Mouse (Mus musculus): ENCODE measurements around the gene Got2. TPM values are rescaled to one million over a fixed set of nuclear protein-coding genes. Genes with fewer than 3 reads are reported as not detected.

The Got2 gene
- total RNA-seq, 2 experiments from 2014 or later = 342 to 564 TPM

DNA sequence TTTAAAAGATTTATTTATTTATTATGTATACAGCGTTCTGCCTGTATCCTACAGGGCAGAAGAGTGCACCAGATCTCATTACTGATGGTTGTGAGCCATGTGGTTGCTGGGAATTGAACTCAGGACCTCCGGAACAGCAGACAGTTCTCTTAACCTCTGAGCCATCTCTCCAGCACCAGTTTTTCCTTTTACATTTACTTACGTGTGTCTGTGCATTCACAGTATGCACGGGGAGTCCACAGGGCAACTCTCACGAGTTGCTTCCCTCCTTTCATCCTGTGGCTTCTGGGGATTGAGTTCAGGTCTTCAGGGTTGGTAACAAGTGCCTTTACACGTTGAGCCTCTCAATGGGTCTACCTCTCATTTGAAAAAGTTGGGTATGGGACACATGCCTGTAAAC, 34.2 kb downstream of the Got2 start:
- no peak for TF ChIP-seq CTCF (IDR thresholded peaks at IDR 0.05)
- Histone ChIP-seq H3K27ac (no peak overlapping the region), H3K4me3 (no peak overlapping the region)
- intact Hi-C loops (cut with DNase I) = no loop called here
- no peak for DNase-seq

DNA sequence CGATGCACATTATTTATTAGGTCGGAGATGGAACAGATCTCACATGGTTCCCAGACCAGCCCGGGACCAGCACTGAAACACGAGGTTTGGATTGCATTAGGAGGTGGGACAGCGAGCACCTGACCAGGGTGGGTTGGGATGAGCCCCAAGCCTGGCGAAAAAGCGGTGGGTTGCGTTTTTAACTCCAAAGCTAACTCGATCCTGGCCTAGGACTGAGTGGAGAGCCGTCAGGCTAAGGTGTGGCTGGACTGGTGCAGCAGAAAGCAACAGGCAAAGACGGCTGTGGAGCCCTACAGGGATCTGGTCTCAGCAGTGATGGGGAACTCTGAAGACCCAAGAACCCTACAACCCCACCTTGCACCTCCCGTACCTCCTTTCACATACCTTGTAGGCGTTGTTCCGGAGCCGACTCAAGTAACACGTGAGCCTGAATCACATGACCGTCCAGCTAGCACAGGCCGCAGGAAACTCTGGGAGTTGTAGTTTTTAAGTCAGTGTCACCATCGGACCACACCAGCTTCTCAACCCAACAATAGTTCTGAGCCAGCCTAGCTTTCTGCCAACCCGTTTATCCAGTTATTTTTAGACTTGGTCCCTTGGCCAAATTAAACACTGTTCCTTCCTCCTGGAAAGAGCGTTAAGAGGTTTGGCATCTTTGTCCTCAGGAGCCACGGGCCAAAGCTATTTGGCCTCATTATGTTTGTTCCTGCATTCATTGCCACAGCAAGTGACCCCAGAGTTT, 35.1 kb downstream of the Got2 start, which contains the start of gene Slc38a7:
Gene Slc38a7, minus strand, starts transcription at position 438 of the 742 bp plus-strand sequence.
- no peak for TF ChIP-seq CTCF (IDR thresholded peaks at IDR 0.05)
- H3K27ac ChIP-seq = peak within 1 kb of the TSS; percentile 88

DNA sequence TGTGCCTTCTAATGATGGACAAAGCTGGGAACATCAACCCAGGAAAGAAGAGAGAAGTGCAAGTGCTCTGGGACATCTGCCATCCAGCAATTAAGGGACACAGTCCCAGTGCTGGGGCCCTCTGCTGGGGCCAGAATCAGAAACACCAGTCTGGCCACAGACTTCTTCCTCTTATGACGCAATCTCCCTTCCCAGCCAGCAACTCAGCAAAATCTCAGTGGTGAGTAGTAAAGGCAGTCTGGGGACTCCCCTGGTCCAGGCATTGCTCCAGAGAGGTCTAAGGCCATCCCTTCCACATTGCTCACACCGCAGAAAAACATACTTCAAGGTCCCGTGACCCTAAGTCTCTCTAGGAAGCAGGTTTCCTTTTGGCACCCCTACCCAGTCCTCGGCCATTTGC, 36.1 kb downstream of the Got2 start:
- TF ChIP-seq CTCF (IDR thresholded peaks at IDR 0.05) = no peak
- peak; percentile 46 for DNase-seq
- intact Hi-C loops (cut with DNase I) = no loop called here
- peak overlapping the region; percentile 90 for H3K4me3 ChIP-seq
- H3K27ac ChIP-seq = peak overlapping the region; percentile 88

More for the DNA sequence above, 35.1 kb downstream of the Got2 start, which contains the start of gene Slc38a7:
- DNase-seq = peak; percentile 76
- intact Hi-C loops (cut with DNase I) = no loop called here
- H3K4me3 ChIP-seq = peak within 1 kb of the TSS; percentile 90

DNA sequence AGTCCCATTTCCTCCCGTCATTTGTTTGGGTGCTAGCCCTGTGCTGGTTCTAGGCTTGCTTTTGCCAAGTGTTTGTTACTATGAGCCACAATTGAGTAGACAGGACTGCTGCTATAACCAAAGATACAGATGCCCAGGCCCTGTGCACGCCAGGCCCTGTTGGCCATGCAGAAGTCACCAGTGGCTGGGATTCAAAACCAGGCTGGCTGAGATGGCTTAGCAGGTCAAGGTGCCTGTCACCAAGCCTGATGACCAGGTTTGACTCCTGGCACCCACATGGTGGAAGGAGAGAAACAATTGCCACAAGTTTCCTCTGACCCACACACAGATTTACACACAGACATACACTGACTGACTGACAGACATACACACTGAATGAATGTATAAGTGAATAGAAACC, 38.0 kb downstream of the Got2 start:
- no peak overlapping the region for H3K4me3 ChIP-seq
- H3K27ac ChIP-seq = no peak overlapping the region
- intact Hi-C loops (cut with DNase I) = no loop called here
- TF ChIP-seq CTCF (IDR thresholded peaks at IDR 0.05) = no peak
- DNase-seq = no peak

DNA sequence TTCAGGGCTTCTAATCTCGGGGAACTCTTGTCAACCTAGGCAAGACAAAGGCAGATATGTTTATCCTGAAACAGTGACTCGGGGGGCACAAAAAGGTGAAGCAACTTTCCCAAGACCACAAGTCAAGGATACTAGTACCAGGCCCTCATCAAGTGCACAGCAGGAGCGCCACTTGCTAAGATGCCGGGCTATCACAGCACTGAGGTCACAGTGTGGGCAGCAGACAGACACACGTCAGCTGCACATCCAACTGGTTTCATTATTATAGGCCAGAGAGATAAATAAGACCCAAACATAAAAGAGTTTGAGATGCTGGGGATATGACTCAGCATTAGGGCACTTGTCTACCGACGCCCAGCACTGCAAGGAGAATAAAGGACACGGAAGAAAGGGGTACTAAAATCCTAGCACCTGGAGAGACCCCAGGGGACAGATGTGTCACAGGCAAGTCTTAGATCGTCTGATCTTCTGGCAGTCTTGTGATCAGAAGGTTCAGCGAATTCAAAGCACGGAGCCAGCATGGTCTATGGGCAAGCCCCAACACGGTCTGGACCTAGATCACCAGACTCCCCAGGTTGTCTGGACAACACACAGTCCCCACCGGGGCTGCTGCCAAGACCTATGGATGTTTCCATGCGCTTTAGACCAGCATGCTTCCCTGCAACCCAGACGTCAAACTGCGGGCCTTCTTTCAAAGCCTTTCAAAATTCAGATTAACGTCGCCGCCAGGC, 39.4 kb downstream of the Got2 start:
- TF ChIP-seq CTCF (IDR thresholded peaks at IDR 0.05) = no peak
- Histone ChIP-seq H3K27ac (no peak overlapping the region), H3K4me3 (no peak overlapping the region)
- intact Hi-C loops (cut with DNase I) = no loop called here
- DNase-seq = no peak

DNA sequence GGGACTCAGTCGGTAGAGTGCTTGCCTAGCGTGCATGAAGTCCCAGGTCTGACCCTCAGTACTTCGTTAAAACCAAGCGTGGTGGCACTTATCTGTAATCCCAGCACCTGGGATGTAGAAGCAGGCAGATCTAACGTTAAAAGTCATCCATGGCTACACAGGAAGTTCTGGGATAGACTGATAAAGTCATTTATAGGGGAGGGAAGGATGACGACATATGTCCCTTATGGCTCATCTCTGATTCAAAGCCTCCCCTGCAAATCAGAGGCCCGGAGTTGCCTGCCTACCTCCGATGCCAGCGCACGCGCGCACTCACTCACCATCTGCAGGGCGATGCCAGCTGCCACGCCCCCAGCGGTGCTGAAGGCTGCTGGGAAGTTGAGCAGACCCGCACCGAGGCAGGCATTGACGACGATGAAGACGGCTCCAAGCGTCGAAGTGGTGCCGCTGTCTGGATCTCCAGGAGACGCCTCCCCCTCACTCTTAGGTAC, 40.2 kb downstream of the Got2 start:
- Histone ChIP-seq H3K4me3 (no peak overlapping the region), H3K27ac (no peak overlapping the region)
- TF ChIP-seq CTCF (IDR thresholded peaks at IDR 0.05) = no peak
- no peak for DNase-seq
- intact Hi-C loops (cut with DNase I) = no loop called here

DNA sequence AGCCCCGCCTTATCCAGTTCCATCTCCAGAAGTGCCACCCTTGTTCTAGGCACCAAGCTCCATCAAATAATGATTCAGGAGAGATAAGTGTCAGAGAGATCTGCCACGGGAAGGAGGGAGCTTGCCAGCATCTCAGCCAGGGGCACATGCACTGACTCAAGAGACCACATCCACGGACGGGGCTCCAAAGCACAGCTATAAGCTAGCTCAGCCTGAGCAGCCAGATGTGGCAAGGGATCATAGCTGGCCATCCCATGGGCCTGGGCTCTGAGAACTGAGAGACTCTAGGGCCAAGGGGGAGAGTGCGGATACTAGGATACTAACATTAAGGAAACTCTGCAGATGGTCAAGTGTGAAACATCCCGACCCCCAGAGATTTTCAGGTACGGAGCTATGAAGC, 43.3 kb downstream of the Got2 start:
- TF ChIP-seq CTCF (IDR thresholded peaks at IDR 0.05) = no peak
- Histone ChIP-seq H3K4me3 (no peak overlapping the region), H3K27ac (no peak overlapping the region)
- intact Hi-C loops (cut with DNase I) = no loop called here
- DNase-seq = no peak

DNA sequence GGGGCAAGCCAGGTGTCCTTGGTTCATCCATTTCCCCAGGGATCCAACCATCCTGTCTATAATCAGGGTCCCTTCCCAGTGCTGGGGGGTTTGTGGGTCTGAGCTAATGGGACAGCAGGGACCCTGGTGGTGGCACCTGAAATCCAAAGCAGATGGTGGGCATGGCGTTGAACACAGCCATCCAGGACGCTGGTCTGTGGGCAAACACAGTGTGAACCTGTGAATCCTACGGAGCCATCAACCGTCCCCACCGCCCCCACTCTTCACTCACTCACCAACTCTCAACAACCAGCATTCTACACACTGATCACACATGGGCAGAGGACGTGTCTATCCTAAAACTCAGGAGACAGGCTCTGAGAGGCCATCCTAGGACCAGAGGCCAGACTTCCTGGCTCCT, 44.4 kb downstream of the Got2 start:
- Histone ChIP-seq H3K4me3 (no peak overlapping the region), H3K27ac (no peak overlapping the region)
- intact Hi-C loops (cut with DNase I) = no loop called here
- DNase-seq = no peak
- no peak for TF ChIP-seq CTCF (IDR thresholded peaks at IDR 0.05)

DNA sequence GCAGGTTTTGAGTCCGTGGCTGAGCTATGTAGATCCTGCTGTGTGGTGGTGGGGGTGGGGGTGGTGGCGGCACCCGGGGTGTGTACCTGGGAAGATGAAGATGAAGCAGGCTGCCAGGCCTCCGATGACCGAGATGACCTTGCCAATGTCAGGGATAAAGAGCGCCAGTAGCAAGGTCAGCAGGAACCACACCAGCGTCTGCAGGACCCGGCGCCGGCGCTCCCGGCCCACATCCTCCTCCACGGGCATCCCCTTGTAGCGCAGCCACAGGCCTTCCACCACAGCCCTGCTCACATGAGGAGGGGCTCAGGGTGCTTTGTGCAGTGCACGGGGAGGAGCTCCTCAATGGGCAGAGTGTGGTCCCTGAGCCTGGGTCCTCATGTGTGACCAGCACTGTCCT, 46.9 kb downstream of the Got2 start:
- TF ChIP-seq CTCF (IDR thresholded peaks at IDR 0.05) = no peak
- no peak overlapping the region for H3K4me3 ChIP-seq
- H3K27ac ChIP-seq = no peak overlapping the region
- no peak for DNase-seq
- intact Hi-C loops (cut with DNase I) = no loop called here

DNA sequence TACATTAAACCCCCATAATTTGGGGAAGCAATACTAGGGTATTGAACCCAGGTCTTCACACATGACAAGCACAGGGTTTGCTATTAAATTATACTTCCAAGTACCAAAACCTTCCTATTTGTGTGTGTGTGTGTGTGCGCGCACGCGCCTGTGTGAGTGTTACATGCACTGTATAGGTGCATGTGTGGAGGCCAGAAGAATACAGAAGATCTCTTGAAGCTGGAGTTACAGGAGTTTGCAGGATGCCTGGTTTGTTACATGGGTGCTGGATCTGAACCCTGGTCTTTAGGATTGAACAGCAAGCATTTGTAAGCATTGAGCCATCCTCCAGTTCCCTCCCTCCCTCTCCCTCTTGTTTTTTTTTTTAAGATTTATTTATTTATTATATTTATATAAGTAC, 49.1 kb downstream of the Got2 start:
- intact Hi-C loops (cut with DNase I) = no loop called here
- no peak overlapping the region for H3K4me3 ChIP-seq
- no peak overlapping the region for H3K27ac ChIP-seq
- DNase-seq = no peak
- no peak for TF ChIP-seq CTCF (IDR thresholded peaks at IDR 0.05)

DNA sequence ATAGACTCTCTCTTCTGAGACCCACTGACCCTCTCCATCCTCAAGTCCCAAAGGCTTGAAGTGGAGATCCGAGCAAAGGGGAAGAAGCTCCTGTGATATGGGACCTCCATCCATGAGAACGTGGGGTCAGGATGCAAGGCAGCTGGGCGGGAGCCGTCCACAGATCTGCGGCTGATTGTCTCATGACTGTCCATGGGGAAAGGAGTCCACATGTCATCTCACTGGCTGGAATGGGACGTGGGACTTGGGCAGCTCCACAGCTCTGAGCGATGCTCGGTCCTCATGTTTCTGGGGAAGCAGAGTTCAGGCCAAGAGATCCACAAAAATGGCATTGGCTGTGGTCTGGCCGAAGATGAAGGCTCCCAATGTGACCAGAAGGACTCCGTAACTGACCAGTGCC, 51.1 kb downstream of the Got2 start:
- intact Hi-C loops (cut with DNase I) = no loop called here
- no peak for DNase-seq
- no peak overlapping the region for H3K4me3 ChIP-seq
- no peak for TF ChIP-seq CTCF (IDR thresholded peaks at IDR 0.05)
- no peak overlapping the region for H3K27ac ChIP-seq

DNA sequence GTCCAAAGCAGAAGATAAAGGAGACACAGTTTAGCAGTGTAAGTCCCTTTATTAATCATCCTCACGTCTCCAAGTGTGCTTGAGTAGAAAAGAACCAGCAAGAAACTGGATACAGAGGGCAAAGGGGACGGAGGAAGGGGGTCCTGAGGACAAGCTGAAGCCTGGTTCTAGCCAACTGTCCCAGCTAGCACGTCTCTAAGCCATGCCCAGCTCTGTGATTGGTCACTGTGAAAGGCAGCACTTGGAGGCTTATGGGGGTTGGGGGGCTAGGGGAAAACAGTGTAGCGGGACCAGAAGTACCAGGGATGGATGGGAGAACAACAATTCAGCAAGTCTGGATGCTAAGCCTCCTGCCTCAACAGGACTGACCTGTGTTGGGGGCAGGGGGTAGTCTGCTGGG, 52.5 kb downstream of the Got2 start:
- no peak for DNase-seq
- TF ChIP-seq CTCF (IDR thresholded peaks at IDR 0.05) = no peak
- Histone ChIP-seq H3K27ac (no peak overlapping the region), H3K4me3 (no peak overlapping the region)
- intact Hi-C loops (cut with DNase I) = no loop called here

DNA sequence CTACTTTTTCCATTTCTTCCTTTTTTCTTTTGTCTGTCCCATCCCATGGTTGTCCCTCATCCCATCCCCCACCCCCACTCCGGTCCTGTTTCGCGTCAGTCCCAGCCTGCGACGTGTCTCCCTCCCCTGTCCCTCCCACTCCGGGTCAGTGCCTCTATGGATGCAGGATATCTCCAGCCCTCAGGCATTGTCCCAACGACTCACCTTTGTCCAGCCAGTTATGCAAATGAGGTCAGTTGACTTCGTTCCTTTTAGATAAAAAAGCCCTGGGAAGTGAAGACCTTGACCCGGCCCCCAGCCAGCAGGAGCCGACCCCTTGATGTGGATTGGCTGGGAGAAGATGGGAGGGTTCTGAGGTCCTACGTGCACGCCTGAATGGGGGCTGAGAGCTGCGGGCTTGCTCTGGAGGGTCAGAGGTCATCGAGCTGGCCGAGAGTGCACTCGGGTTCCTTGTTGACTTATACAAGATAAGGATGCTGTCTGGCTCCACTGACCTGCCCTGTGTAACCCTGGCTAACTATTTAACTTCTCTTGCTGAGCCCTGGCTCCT, 54.8 kb downstream of the Got2 start:
- intact Hi-C loops (cut with DNase I) = loop anchor here (2.0 to 5.0 kb wide), 2 partner anchors 51 to 121 kb away; no protein-coding TSS in a partner anchor
- Histone ChIP-seq H3K27ac (no peak overlapping the region), H3K4me3 (peak overlapping the region; percentile 9; the same call in 1 of the 2 replicates)
- no peak for DNase-seq
- no peak for TF ChIP-seq CTCF (IDR thresholded peaks at IDR 0.05)
